Mouse (Mus musculus) forebrain, embryonic 14.5 days (tissue): Measurements from ENCODE around the gene Slc38a7. TPM values are rescaled to one million over a fixed set of nuclear protein-coding genes. Genes with fewer than 3 reads are reported as not detected.

Source experiments
- ATAC-seq: fragments of 200-750 bp; cut with Nextera tagmentation; 2 replicates; pipeline ENCODE4 v1.8.0; 2017; ENCODE audit warnings: mild to moderate bottlenecking, moderate library complexity
- DNase-seq: peaks from one replicate; pipeline ENCODE4 v3.0.0-alpha.2; 2015; ENCODE audit warnings: low spot score
- H3K27ac ChIP-seq: fragments of 300-500 bp; sonication (generic); 2 replicates; pipeline ENCODE4 v1.5.1; 2014; ENCODE audit warnings: low read depth, mild to moderate bottlenecking, control low read depth, low read length, moderate library complexity
- H3K27me3 ChIP-seq: fragments of 300-500 bp; sonication (generic); replicated peaks from 2 replicates; pipeline ENCODE4 v1.6.1; 2014; ENCODE audit warnings: low read length, control low read depth, mixed read lengths; ENCODE audit not compliant: control insufficient read depth, insufficient read depth
- H3K36me3 ChIP-seq: fragments of 300-500 bp; sonication (generic); 2 replicates; pipeline ENCODE4 v1.6.1; 2014; ENCODE audit warnings: low read length, control low read depth; ENCODE audit not compliant: control insufficient read depth, insufficient read depth
- H3K4me1 ChIP-seq: fragments of 300-500 bp; sonication (generic); 2 replicates; pipeline ENCODE4 v1.6.1; 2014; ENCODE audit warnings: antibody characterized with exemption, low read length, control low read depth; ENCODE audit not compliant: control insufficient read depth, insufficient read depth
- H3K4me2 ChIP-seq: fragments of 300-500 bp; sonication (generic); 2 replicates; pipeline ENCODE4 v1.6.1; 2014; ENCODE audit warnings: mild to moderate bottlenecking, control low read depth, low read length
- H3K4me3 ChIP-seq: fragments of 300-500 bp; sonication (generic); 2 replicates; pipeline ENCODE4 v1.5.1; 2014; ENCODE audit warnings: low read depth, low read length, control low read depth
- H3K9ac ChIP-seq: fragments of 300-500 bp; sonication (generic); 2 replicates; pipeline ENCODE4 v1.6.1; 2014; ENCODE audit warnings: mild to moderate bottlenecking, low read length, control low read depth, moderate library complexity
- H3K9me3 ChIP-seq: fragments of 300-500 bp; sonication (generic); replicated peaks from 2 replicates; pipeline ENCODE4 v1.6.1; 2016; ENCODE audit warnings: low read length, control low read depth, mixed read lengths; ENCODE audit not compliant: control insufficient read depth
- whole genome bisulfite sequencing: fragments of 180-500 bp; shearing (Covaris S2); extraction: QIAGEN DNeasy Blood & Tissue Kit; methylation state at CpG from one replicate; pipeline ENCODE4 v1.1.7; 2014; 5-methylcytosine and 5-hydroxymethylcytosine counted together
- polyA plus RNA-seq: library from polyadenylated mRNA; unstranded; fragments of >200 nt; fragmentation: Nextera tagmentation; extraction: Ambion mirVana; gene quantifications from 2 replicates; pipeline ENCODE4 v1.2.1, GENCODE M21; 2014

Gene Slc38a7
- polyA plus RNA-seq = 25.4 and 27.5 TPM in 2 replicates

GRCm38 (mm10) chr8:95853102-95853843, at the start of gene Slc38a7:
TSS of gene Slc38a7 (minus strand) at chr8:95853539.
- WGBS = 12% methylated on average over 22 of the region's 22 CpGs

GRCm38 (mm10) chr8:95901864-95902263, 48.5 kb upstream of the Slc38a7 start:
- H3K4me2 ChIP-seq = no peak overlapping the region
- no peak overlapping the region for H3K27ac ChIP-seq
- 16% methylated on average over 7 of the region's 7 CpGs for WGBS
- H3K27me3 ChIP-seq = no peaks in the 10 kb centered on the region
- no peak for ATAC-seq
- no peaks in the 10 kb centered on the region for H3K36me3 ChIP-seq
- H3K4me3 ChIP-seq = no peak overlapping the region
- no peak overlapping the region for H3K9ac ChIP-seq
- no peaks in the 10 kb centered on the region for H3K4me1 ChIP-seq
- no peaks in the 10 kb centered on the region for H3K9me3 ChIP-seq
- no peak for DNase-seq

More at GRCm38 (mm10) chr8:95853102-95853843, at the start of gene Slc38a7:
- DNase-seq = peak; percentile 94
- Histone ChIP-seq H3K27me3 (no peaks in the 10 kb centered on the region), H3K4me3 (peak within 1 kb of the TSS; percentile 48), H3K4me2 (peak within 1 kb of the TSS; percentile 75), H3K9me3 (no peaks in the 10 kb centered on the region), H3K4me1 (peaks cover 8% of the 10 kb centered on the region), H3K9ac (peak within 1 kb of the TSS; percentile 75), H3K27ac (no peak within 1 kb of the TSS), H3K36me3 (peaks cover 4% of the 10 kb centered on the region)
- ATAC-seq = peak; percentile 98

- Histone ChIP-seq H3K9me3 (no peaks in the 10 kb centered on the region), H3K27ac (no peak overlapping the region), H3K9ac (no peak overlapping the region), H3K4me3 (no peak overlapping the region), H3K4me2 (no peak overlapping the region), H3K36me3 (no peaks in the 10 kb centered on the region), H3K4me1 (no peaks in the 10 kb centered on the region), H3K27me3 (no peaks in the 10 kb centered on the region)
- 81% methylated on average over 5 of the region's 5 CpGs for WGBS
- DNase-seq = no peak
- no peak for ATAC-seq
Observed at GRCm38 (mm10) chr8:95893701-95894100, 40.4 kb upstream of the Slc38a7 start.

- Histone ChIP-seq H3K4me2 (peak within 1 kb of the TSS; percentile 83), H3K4me1 (peaks cover 10% of the 10 kb centered on the region), H3K27me3 (no peaks in the 10 kb centered on the region), H3K36me3 (no peaks in the 10 kb centered on the region), H3K27ac (peak within 1 kb of the TSS; percentile 71; the same call in 1 of the 2 replicates), H3K4me3 (peak within 1 kb of the TSS; percentile 96), H3K9ac (peak within 1 kb of the TSS; percentile 82), H3K9me3 (no peaks in the 10 kb centered on the region)
- 9% methylated on average over 31 of the region's 31 CpGs for WGBS
- DNase-seq (peak; percentile 93), ATAC-seq (peak; percentile 92)
Observed at GRCm38 (mm10) chr8:95888285-95889136, 35.2 kb upstream of the Slc38a7 start, which contains the start of gene Got2. TSS of gene Got2 (minus strand) at chr8:95888547.

GRCm38 (mm10) chr8:95887578-95888284, 34.4 kb upstream of the Slc38a7 start:
- Histone ChIP-seq H3K27me3 (no peaks in the 10 kb centered on the region), H3K36me3 (no peaks in the 10 kb centered on the region), H3K9ac (peak overlapping the region; percentile 82), H3K9me3 (no peaks in the 10 kb centered on the region), H3K4me2 (peak overlapping the region; percentile 83), H3K27ac (peak overlapping the region; percentile 71; the same call in 1 of the 2 replicates), H3K4me1 (peaks cover 10% of the 10 kb centered on the region), H3K4me3 (peak overlapping the region; percentile 96)
- ATAC-seq (peak; percentile 97), DNase-seq (peak; percentile 80)
- under 1% methylated on average over 38 of the region's 38 CpGs for WGBS

- Histone ChIP-seq H3K4me2 (peak overlapping the region; percentile 83), H3K27me3 (no peaks in the 10 kb centered on the region), H3K9me3 (no peaks in the 10 kb centered on the region), H3K27ac (no peak overlapping the region), H3K4me1 (peaks cover 10% of the 10 kb centered on the region), H3K9ac (peak overlapping the region; percentile 82), H3K36me3 (no peaks in the 10 kb centered on the region), H3K4me3 (peak overlapping the region; percentile 96)
- WGBS = 68% methylated on average over 17 of the region's 17 CpGs
- DNase-seq = peak; percentile 9
- ATAC-seq = no peak
Observed at GRCm38 (mm10) chr8:95886647-95887577, 33.6 kb upstream of the Slc38a7 start.

GRCm38 (mm10) chr8:95885966-95886365, 32.6 kb upstream of the Slc38a7 start:
- Histone ChIP-seq H3K27ac (no peak overlapping the region), H3K4me1 (peaks cover 10% of the 10 kb centered on the region), H3K4me2 (no peak overlapping the region), H3K36me3 (no peaks in the 10 kb centered on the region), H3K27me3 (no peaks in the 10 kb centered on the region), H3K9ac (no peak overlapping the region), H3K4me3 (no peak overlapping the region), H3K9me3 (no peaks in the 10 kb centered on the region)
- WGBS = 80% methylated on average over 5 of the region's 5 CpGs
- no peak for ATAC-seq
- no peak for DNase-seq
